Mouse (Mus musculus) heart, embryonic 15.5 days (tissue): Measurements from ENCODE around the gene Pcgf1. TPM values are rescaled to one million over a fixed set of nuclear protein-coding genes. Genes with fewer than 3 reads are reported as not detected.

Experiments
- ATAC-seq: fragments of 200-750 bp; cut with Nextera tagmentation; replicated peaks from 2 replicates; pipeline ENCODE4 v1.8.0; 2017; ENCODE audit warnings: low read depth, moderate TSS enrichment; ENCODE audit not compliant: insufficient number of reproducible peaks, insufficient read depth, low FRiP score
- H3K27ac ChIP-seq: fragments of 300-500 bp; sonication (generic); 2 replicates; pipeline ENCODE4 v1.5.1; 2015; ENCODE audit warnings: mild to moderate bottlenecking, inconsistent platforms
- H3K27me3 ChIP-seq: fragments of 300-500 bp; sonication (generic); 2 replicates; pipeline ENCODE4 v1.6.1; 2015; ENCODE audit warnings: inconsistent platforms
- H3K36me3 ChIP-seq: fragments of 300-500 bp; sonication (generic); 2 replicates; pipeline ENCODE4 v1.6.1; 2015; ENCODE audit warnings: mild to moderate bottlenecking, inconsistent platforms
- H3K4me1 ChIP-seq: fragments of 300-500 bp; sonication (generic); replicated peaks from 2 replicates; pipeline ENCODE4 v1.6.1; 2015; ENCODE audit warnings: inconsistent platforms
- H3K4me2 ChIP-seq: fragments of 300-500 bp; sonication (generic); 2 replicates; pipeline ENCODE4 v1.6.1; 2015; ENCODE audit warnings: inconsistent platforms, mild to moderate bottlenecking, moderate library complexity
- H3K4me3 ChIP-seq: fragments of 300-500 bp; sonication (generic); 2 replicates; pipeline ENCODE4 v1.5.1; 2015; ENCODE audit warnings: mild to moderate bottlenecking, inconsistent platforms
- H3K9ac ChIP-seq: fragments of 300-500 bp; sonication (generic); 2 replicates; pipeline ENCODE4 v1.6.1; 2015; ENCODE audit warnings: mild to moderate bottlenecking, inconsistent platforms
- H3K9me3 ChIP-seq: fragments of 300-500 bp; sonication (generic); replicated peaks from 2 replicates; pipeline ENCODE4 v1.6.1; 2016; ENCODE audit warnings: inconsistent platforms
- WGBS: fragments of 180-500 bp; shearing (Covaris S2); methylation state at CpG from one replicate; pipeline ENCODE4 v1.1.7; 2015; ENCODE audit warnings: mixed read lengths; 5-methylcytosine and 5-hydroxymethylcytosine counted together
- polyA plus RNA-seq: library from polyadenylated mRNA; unstranded; fragments of >200 nt; fragmentation: Nextera tagmentation; extraction: Ambion mirVana; gene quantifications from 2 replicates; pipeline ENCODE4 v1.2.1, GENCODE M21; 2015

The Pcgf1 gene
- polyA plus RNA-seq, 1 experiment from 2014 or later, result 13.8 TPM

DNA sequence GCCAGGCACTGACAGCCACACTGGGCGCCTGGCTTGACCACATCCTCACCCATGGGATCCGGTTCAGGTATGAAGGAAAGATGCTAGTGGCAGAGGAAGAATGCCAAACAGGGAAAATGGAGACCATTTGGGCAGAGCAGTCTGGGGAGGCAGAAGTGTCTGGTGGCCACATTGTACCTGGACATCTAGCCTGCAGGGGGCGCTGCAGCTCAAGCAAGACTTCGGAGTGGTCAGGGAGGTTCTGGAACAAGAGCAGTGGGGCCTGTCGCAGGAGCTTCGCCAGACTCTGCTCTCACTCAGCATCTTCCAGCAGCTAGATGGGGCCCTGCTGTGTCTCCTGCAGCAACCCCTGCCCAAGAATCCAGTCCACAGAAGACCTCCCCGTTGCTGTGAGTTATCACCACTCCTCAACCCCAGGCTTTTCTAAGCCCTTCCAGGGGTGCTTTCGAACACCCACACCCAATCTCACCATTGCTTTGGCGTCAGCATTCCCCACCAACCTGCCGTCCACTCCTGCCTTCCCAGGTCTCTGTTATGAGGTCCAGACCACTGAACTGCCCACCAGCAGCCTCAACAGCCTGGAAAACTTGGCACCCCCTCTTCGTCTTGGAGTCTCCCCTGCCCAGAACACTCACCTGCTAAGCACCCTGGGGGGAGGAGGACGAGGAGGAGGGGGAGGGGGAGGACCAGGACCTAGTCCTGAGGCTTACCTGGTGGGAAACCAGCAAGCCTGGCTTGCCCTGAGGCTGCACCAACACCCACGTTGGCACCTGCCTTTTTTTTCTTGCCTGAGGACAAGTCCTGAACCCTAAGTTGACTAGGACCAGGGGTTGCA is 30.1 kb downstream of the Pcgf1 start:
- ATAC-seq, result peak; percentile 51; the same call in 1 of the 2 replicates
- 38% methylated on average over 13 of the region's 13 CpGs for WGBS

DNA sequence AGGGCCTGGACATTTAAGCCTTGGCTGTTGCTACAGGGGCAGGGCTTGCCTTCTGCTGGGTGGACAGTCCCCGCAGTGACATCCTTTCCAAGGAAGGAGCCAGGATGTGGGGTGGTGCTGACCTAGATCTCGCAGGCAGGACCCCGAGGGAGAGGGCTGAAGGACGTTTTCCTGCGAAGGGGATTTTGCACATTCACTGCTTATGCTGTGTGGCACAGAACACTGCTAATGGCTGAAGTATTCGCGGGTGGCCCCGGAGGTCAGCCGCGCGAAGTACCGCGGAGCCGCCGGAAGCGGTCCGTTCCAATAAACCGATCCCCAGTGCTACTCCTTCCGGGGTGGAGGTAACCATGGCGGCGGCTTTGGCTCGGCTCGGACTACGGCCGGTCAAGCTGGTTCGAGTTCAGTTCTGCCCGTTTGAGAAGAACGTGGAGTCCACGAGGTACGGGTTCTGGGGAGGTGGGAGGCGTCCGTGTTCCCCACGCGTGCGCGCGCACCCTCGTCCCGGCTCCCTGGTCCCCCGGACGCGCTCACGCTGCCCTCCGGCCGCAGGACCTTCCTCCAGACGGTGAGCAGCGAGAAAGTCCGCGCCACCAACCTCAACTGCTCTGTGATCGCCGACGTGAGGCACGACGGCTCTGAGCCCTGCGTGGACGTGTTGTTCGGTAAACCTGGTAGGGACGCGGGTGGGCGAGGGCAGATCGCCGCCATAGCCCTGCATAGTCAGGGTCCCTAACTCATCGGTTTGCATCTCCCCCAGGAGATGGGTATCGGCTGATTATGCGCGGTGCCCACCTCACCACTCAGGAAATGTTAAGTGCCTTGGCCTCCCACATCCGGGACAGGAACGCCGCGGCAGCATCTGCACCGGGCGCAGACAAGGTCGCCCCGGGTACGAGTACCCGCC is 31.3 kb downstream of the Pcgf1 start, which contains the start of gene Mrpl53:
Gene Mrpl53 (plus strand): TSS at position 279 of the 907 bp plus-strand sequence.
- WGBS, result under 1% methylated on average over 76 of the region's 76 CpGs
- Histone ChIP-seq H3K36me3 (peaks cover 14% of the 10 kb centered on the region; the same call in 1 of the 2 replicates), H3K27ac (peak within 1 kb of the TSS; percentile 86), H3K4me3 (peak within 1 kb of the TSS; percentile 83), H3K27me3 (no peaks in the 10 kb centered on the region), H3K9me3 (no peaks in the 10 kb centered on the region), H3K4me1 (peaks cover 31% of the 10 kb centered on the region), H3K9ac (peak within 1 kb of the TSS; percentile 84), H3K4me2 (peak within 1 kb of the TSS; percentile 84)
- peak; percentile 73; the same call in 1 of the 2 replicates for ATAC-seq

More for the DNA sequence above, 30.1 kb downstream of the Pcgf1 start:
- peaks cover 14% of the 10 kb centered on the region; the same call in 1 of the 2 replicates for H3K36me3 ChIP-seq
- no peaks in the 10 kb centered on the region for H3K27me3 ChIP-seq
- peak overlapping the region; percentile 84 for H3K4me2 ChIP-seq
- peaks cover 39% of the 10 kb centered on the region for H3K4me1 ChIP-seq
- H3K27ac ChIP-seq, result no peak overlapping the region
- peak overlapping the region; percentile 83 for H3K4me3 ChIP-seq
- peak overlapping the region; percentile 84 for H3K9ac ChIP-seq
- H3K9me3 ChIP-seq, result no peaks in the 10 kb centered on the region

GRCm38 (mm10) chr6:83111510-83112136 is 34.0 kb downstream of the Pcgf1 start:
- no peak for ATAC-seq
- peaks cover 49% of the 10 kb centered on the region for H3K4me1 ChIP-seq
- H3K36me3 ChIP-seq, result peaks cover 10% of the 10 kb centered on the region; the same call in 1 of the 2 replicates
- H3K27ac ChIP-seq, result peak overlapping the region; percentile 51
- H3K4me3 ChIP-seq, result no peak overlapping the region
- WGBS, result 71% methylated on average over 4 of the region's 4 CpGs
- H3K9me3 ChIP-seq, result no peaks in the 10 kb centered on the region
- H3K9ac ChIP-seq, result no peak overlapping the region
- H3K27me3 ChIP-seq, result no peaks in the 10 kb centered on the region
- no peak overlapping the region for H3K4me2 ChIP-seq

DNA sequence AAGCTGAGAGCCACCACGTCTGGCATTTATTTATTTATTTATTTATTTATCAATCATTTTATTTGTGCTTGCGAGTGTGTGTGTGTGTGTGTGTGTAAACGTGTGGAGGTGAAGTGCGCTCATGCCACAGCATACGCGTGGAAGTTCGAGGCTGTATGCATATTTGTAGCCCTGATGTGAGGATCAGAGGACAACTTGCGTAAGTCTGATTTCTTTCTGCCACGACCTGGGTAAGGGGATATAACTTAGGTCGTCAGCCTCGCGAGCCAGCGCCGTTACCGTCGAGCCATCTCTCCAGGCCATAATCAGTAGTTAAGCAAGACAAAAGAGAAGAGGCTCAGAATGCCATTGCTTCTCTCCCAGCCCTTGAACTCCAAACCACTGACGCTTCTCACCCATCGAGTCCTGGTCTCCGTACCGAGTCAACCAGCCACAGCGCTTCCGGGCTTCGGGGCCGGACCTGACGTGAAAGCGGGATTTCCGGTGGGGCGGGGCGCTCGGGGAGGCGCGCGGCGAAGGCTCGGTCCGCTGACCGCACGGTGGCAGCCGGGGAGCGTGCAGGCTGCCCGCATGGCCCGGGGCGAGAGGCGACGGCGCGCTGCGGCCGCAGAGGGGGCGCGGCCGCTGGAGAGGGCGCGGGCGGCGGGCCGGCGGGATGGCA is 37.5 kb downstream of the Pcgf1 start, which contains the start of gene Mogs:
Gene Mogs (plus strand): TSS at position 486 of the 661 bp plus-strand sequence.
- Histone ChIP-seq H3K4me3 (peak within 1 kb of the TSS; percentile 84), H3K4me2 (peak within 1 kb of the TSS; percentile 94), H3K9ac (peak within 1 kb of the TSS; percentile 83), H3K27ac (peak within 1 kb of the TSS; percentile 78), H3K36me3 (peaks cover 15% of the 10 kb centered on the region; the same call in 1 of the 2 replicates), H3K9me3 (no peaks in the 10 kb centered on the region), H3K27me3 (no peaks in the 10 kb centered on the region), H3K4me1 (peaks cover 43% of the 10 kb centered on the region)
- ATAC-seq, result peak; percentile 91
- whole genome bisulfite sequencing, result under 1% methylated on average over 46 of the region's 58 CpGs

- Histone ChIP-seq H3K4me2 (peak overlapping the region; percentile 94), H3K4me3 (peak overlapping the region; percentile 84), H3K27me3 (no peaks in the 10 kb centered on the region), H3K27ac (peak overlapping the region; percentile 78), H3K36me3 (peaks cover 15% of the 10 kb centered on the region; the same call in 1 of the 2 replicates), H3K4me1 (peaks cover 46% of the 10 kb centered on the region), H3K9me3 (no peaks in the 10 kb centered on the region), H3K9ac (peak overlapping the region; percentile 83)
- no peak for ATAC-seq
- WGBS, result under 1% methylated on average over 40 of the region's 48 CpGs
Measured at GRCm38 (mm10) chr6:83115682-83116372, 38.2 kb downstream of the Pcgf1 start.

DNA sequence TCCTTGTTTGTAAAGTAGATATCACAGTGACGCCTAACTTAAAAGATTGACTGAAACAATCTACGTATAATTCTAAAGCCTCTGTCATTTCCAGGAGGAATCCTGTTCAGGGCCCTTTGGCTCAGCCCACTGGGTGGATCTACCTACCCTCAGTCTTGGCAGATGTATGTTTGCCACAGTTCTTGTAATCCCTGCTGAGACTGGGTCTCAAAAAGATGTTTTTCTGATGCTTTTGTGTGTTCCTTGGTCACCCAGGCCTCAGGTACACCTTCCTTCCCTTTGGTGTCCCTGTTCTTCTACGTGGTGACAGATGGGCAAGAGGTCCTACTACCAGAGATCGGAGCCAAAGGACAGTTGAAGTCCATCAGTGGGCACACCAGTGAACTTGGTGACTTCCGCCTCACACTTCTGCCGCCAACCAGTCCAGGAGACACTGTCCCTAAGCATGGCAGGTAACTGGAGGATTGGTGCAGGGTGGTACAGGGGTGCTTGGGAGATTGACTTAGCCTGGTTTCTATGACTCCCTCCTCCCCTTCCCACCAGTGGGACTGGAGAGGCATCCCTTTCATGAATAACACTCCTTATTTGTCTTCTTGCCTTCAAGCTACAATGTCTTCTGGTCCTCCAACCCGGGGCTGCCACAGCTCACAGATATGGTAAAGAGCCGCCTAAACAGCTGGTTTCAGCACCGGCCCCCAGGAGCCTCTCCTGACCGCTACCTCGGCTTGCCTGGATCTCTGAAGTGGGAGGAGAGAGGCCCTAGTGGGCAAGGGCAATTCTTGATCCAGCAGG is 38.9 kb downstream of the Pcgf1 start:
- Histone ChIP-seq H3K27me3 (no peaks in the 10 kb centered on the region), H3K4me2 (peak overlapping the region; percentile 94), H3K27ac (no peak overlapping the region), H3K9ac (peak overlapping the region; percentile 83), H3K4me1 (peaks cover 44% of the 10 kb centered on the region), H3K4me3 (peak overlapping the region; percentile 84), H3K36me3 (peaks cover 12% of the 10 kb centered on the region; the same call in 1 of the 2 replicates), H3K9me3 (no peaks in the 10 kb centered on the region)
- 68% methylated on average over 11 of the region's 11 CpGs for WGBS
- no peak for ATAC-seq

DNA sequence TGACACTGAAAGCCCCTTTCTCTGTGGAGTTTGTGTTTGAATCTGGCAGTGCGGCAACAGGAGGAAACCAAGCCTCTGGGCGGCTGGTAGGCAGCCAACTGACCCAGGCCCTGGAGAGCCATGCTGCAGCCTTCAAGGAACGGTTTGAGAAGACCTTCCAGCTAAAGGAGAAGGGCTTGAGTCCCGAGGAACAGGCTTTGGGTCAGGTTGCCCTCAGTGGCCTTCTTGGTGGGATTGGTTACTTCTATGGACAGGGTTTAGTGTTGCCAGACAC is 39.4 kb downstream of the Pcgf1 start:
- Histone ChIP-seq H3K36me3 (peaks cover 12% of the 10 kb centered on the region; the same call in 1 of the 2 replicates), H3K4me2 (no peak overlapping the region), H3K9ac (no peak overlapping the region), H3K27me3 (no peaks in the 10 kb centered on the region), H3K9me3 (no peaks in the 10 kb centered on the region), H3K27ac (no peak overlapping the region), H3K4me1 (peaks cover 40% of the 10 kb centered on the region), H3K4me3 (no peak overlapping the region)
- ATAC-seq, result no peak
- WGBS, result 80% methylated on average over 4 of the region's 4 CpGs

GRCm38 (mm10) chr6:83117616-83118015 is 39.9 kb downstream of the Pcgf1 start:
- Histone ChIP-seq H3K4me1 (peaks cover 42% of the 10 kb centered on the region), H3K27ac (no peak overlapping the region)

GRCm38 (mm10) chr6:83118369-83118768 is 40.7 kb downstream of the Pcgf1 start:
- no peak for ATAC-seq
- Histone ChIP-seq H3K9me3 (no peaks in the 10 kb centered on the region), H3K27me3 (no peaks in the 10 kb centered on the region), H3K4me1 (peaks cover 49% of the 10 kb centered on the region), H3K4me2 (no peak overlapping the region), H3K4me3 (no peak overlapping the region), H3K9ac (no peak overlapping the region), H3K36me3 (peaks cover 12% of the 10 kb centered on the region; the same call in 1 of the 2 replicates), H3K27ac (no peak overlapping the region)
- 86% methylated on average over 11 of the region's 11 CpGs for WGBS

More at GRCm38 (mm10) chr6:83117616-83118015, 39.9 kb downstream of the Pcgf1 start:
- no peak overlapping the region for H3K4me3 ChIP-seq
- 87% methylated on average over 13 of the region's 13 CpGs for WGBS
- H3K9ac ChIP-seq, result no peak overlapping the region
- H3K4me2 ChIP-seq, result no peak overlapping the region
- peaks cover 12% of the 10 kb centered on the region; the same call in 1 of the 2 replicates for H3K36me3 ChIP-seq
- H3K9me3 ChIP-seq, result no peaks in the 10 kb centered on the region
- H3K27me3 ChIP-seq, result no peaks in the 10 kb centered on the region
- ATAC-seq, result no peak
